Mouse (Mus musculus) embryonic facial prominence, embryonic 11.5 days (tissue): ENCODE results near the gene Herc3. TPM values are rescaled to one million over a fixed set of nuclear protein-coding genes. Genes with fewer than 3 reads are reported as not detected.

Experiments used
- ATAC-seq: fragments of 200-750 bp; cut with Nextera tagmentation; replicated peaks from 2 replicates; pipeline ENCODE4 v1.8.0; 2017; ENCODE audit warnings: low read depth; ENCODE audit not compliant: insufficient number of reproducible peaks, low FRiP score, low TSS enrichment
- DNase-seq: peaks from one replicate; pipeline ENCODE4 v3.0.0-alpha.2; 2015; ENCODE audit warnings: low spot score
- H3K27ac ChIP-seq: fragments of 300-500 bp; sonication (generic); replicated peaks from 2 replicates; pipeline ENCODE4 v1.5.1; 2014; ENCODE audit warnings: mild to moderate bottlenecking, low read depth, low read length, control low read depth
- H3K27me3 ChIP-seq: fragments of 300-500 bp; sonication (generic); 2 replicates; pipeline ENCODE4 v1.6.1; 2014; ENCODE audit warnings: mild to moderate bottlenecking, low read length, moderate library complexity, mixed read lengths; ENCODE audit not compliant: control insufficient read depth, insufficient read depth
- H3K36me3 ChIP-seq: fragments of 300-500 bp; sonication (generic); replicated peaks from 2 replicates; pipeline ENCODE4 v1.6.1; 2014; ENCODE audit warnings: low read depth, mild to moderate bottlenecking, low read length, moderate library complexity, mixed read lengths; ENCODE audit not compliant: control insufficient read depth, insufficient read depth
- H3K4me1 ChIP-seq: fragments of 300-500 bp; sonication (generic); 2 replicates; pipeline ENCODE4 v1.6.1; 2014; ENCODE audit warnings: low read length, mixed read lengths; ENCODE audit not compliant: control insufficient read depth, insufficient read depth
- H3K4me2 ChIP-seq: fragments of 300-500 bp; sonication (generic); 2 replicates; pipeline ENCODE4 v1.6.1; 2014; ENCODE audit warnings: low read depth, mild to moderate bottlenecking, control low read depth, low read length, moderate library complexity
- H3K4me3 ChIP-seq: fragments of 300-500 bp; sonication (generic); 2 replicates; pipeline ENCODE4 v1.5.1; 2014; ENCODE audit warnings: low read depth, low read length, control low read depth
- H3K9ac ChIP-seq: fragments of 300-500 bp; sonication (generic); replicated peaks from 2 replicates; pipeline ENCODE4 v1.6.1; 2014; ENCODE audit warnings: mild to moderate bottlenecking, control low read depth, low read length
- H3K9me3 ChIP-seq: fragments of 300-500 bp; sonication (generic); replicated peaks from 2 replicates; pipeline ENCODE4 v1.6.1; 2016; ENCODE audit warnings: mild to moderate bottlenecking, low read length, inconsistent platforms, mixed read lengths; ENCODE audit not compliant: control insufficient read depth
- WGBS: fragments of 180-500 bp; shearing (Covaris S2); extraction: QIAGEN DNeasy Blood & Tissue Kit; methylation state at CpG from one replicate; pipeline ENCODE4 v1.1.7; 2014; 5-methylcytosine and 5-hydroxymethylcytosine counted together
- polyA plus RNA-seq: library from polyadenylated mRNA; unstranded; fragments of >200 nt; fragmentation: Nextera tagmentation; extraction: Ambion mirVana; gene quantifications from 2 replicates; pipeline ENCODE4 v1.2.1, GENCODE M21; 2014

Gene Herc3
- polyA plus RNA-seq, 1 experiment from 2014 or later: 9.6 TPM

DNA sequence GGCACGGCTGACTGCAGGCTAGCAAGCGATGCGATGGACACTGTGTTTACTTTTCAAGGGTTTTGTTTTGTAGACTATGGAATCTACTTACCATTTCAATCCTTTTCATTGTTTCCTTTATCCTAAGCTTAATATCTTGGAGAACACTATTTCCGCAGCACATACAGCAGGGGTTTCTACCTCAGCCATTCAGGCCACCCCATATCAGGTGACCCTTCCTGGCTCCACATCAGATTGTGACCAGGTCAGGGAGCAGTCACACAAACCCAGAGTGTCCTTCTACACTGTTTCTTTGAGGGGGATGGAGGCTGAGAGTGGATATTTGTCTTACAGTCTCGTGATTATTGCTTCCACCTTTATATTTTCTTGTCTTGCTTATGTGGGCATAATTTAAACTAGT is 131.4 kb downstream of the Herc3 start:
- no peaks in the 10 kb centered on the region for H3K36me3 ChIP-seq
- no peaks in the 10 kb centered on the region for H3K27me3 ChIP-seq
- H3K9me3 ChIP-seq: no peaks in the 10 kb centered on the region
- no peaks in the 10 kb centered on the region for H3K4me1 ChIP-seq
- DNase-seq (no peak), ATAC-seq (no peak)
- H3K9ac ChIP-seq: no peak overlapping the region
- H3K27ac ChIP-seq: no peak overlapping the region
- WGBS: 76% methylated on average over 5 of the region's 5 CpGs
- H3K4me3 ChIP-seq: no peak overlapping the region
- H3K4me2 ChIP-seq: no peak overlapping the region

DNA sequence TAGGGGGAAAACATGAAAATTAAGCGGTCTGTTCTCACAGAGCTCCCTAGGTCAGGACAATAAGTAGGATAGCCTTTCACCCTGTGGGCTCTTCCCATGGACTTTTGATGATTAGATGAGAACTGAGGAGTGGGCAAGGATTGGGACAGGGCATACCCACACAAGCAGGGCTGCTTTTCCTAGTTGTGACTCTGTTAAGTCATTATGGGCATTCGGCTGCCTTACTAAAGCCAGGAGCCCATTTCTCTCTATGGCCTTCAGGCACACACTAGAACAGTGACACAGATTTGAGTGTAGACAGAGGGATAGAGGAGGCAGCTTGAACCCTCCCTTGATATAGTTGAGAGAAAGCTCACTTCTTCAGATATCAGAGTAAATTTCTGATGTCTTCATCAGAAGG is 132.8 kb downstream of the Herc3 start:
- WGBS: 95% methylated on average over 2 of the region's 2 CpGs
- no peak for DNase-seq

DNA sequence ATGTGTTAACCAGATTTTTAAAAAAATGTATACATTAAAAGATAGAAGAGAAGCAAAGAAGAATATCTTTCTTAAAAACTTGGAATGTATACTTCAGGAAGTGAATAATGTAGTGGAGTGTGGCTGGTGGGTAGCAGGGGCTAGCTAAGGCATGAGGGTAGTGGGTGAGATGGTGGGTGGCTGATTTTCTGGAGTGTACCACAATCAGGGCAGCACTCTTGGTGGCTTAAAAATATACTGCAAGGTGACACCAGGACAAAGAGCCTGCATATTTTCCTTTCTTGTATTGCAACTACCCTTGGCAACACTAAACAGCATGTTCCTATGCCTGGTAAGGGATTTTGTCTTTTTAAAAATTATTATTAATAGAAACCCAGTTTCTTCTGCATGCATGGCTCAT is 133.3 kb downstream of the Herc3 start:
- Histone ChIP-seq H3K27ac (no peak overlapping the region), H3K9me3 (no peaks in the 10 kb centered on the region), H3K36me3 (no peaks in the 10 kb centered on the region), H3K4me1 (no peaks in the 10 kb centered on the region), H3K4me2 (no peak overlapping the region), H3K4me3 (no peak overlapping the region), H3K9ac (no peak overlapping the region), H3K27me3 (no peaks in the 10 kb centered on the region)
- ATAC-seq (no peak), DNase-seq (no peak)

More for the DNA sequence above, 132.8 kb downstream of the Herc3 start:
- Histone ChIP-seq H3K4me1 (no peaks in the 10 kb centered on the region), H3K36me3 (no peaks in the 10 kb centered on the region), H3K27ac (no peak overlapping the region), H3K4me2 (no peak overlapping the region), H3K9me3 (no peaks in the 10 kb centered on the region), H3K27me3 (no peaks in the 10 kb centered on the region), H3K4me3 (no peak overlapping the region), H3K9ac (no peak overlapping the region)
- no peak for ATAC-seq

- H3K9ac ChIP-seq: no peak overlapping the region
- DNase-seq (no peak), ATAC-seq (peak; percentile 29; the same call in 1 of the 2 replicates)
- H3K36me3 ChIP-seq: no peaks in the 10 kb centered on the region
- H3K4me2 ChIP-seq: no peak overlapping the region
- H3K4me1 ChIP-seq: no peaks in the 10 kb centered on the region
- H3K27me3 ChIP-seq: no peaks in the 10 kb centered on the region
- no peak overlapping the region for H3K4me3 ChIP-seq
- H3K27ac ChIP-seq: no peak overlapping the region
- H3K9me3 ChIP-seq: no peaks in the 10 kb centered on the region
- WGBS: 27% methylated on average over 12 of the region's 12 CpGs
Measured at GRCm38 (mm10) chr6:58965071-58965831, 134.0 kb downstream of the Herc3 start.

- no peak overlapping the region for H3K4me3 ChIP-seq
- H3K9ac ChIP-seq: no peak overlapping the region
- no peaks in the 10 kb centered on the region for H3K9me3 ChIP-seq
- H3K27me3 ChIP-seq: no peaks in the 10 kb centered on the region
- 82% methylated on average over 3 of the region's 3 CpGs for WGBS
- H3K4me2 ChIP-seq: no peak overlapping the region
- no peak overlapping the region for H3K27ac ChIP-seq
- no peaks in the 10 kb centered on the region for H3K4me1 ChIP-seq
- ATAC-seq (no peak), DNase-seq (no peak)
- no peaks in the 10 kb centered on the region for H3K36me3 ChIP-seq
Measured at GRCm38 (mm10) chr6:58968272-58968671, 137.0 kb downstream of the Herc3 start.

Other genes starting within 250 kb of the Herc3 start
- gene Abcg2, start 246.9 kb upstream of the Herc3 start, polyA plus RNA-seq: 59.7 and 66.7 TPM in 2 replicates
- 6.4 and 7.7 TPM in 2 replicates for gene Nap1l5, start 75.6 kb downstream of the Herc3 start, polyA plus RNA-seq
- 4.0 and 4.2 TPM in 2 replicates for gene Fam13a, start 193.1 kb downstream of the Herc3 start, polyA plus RNA-seq